Mouse (Mus musculus) urinary bladder, postnatal 25 days (tissue): ENCODE measurements around the gene Olfr65.
A peak's percentile ranks its signal among the peaks of the same experiment; 100 is the strongest.

Experiments used
- DNase-seq: peaks from one replicate; pipeline ENCODE4 v3.0.0; 2022; ENCODE audit warnings: low spot score

Gene Olfr65

DNA sequence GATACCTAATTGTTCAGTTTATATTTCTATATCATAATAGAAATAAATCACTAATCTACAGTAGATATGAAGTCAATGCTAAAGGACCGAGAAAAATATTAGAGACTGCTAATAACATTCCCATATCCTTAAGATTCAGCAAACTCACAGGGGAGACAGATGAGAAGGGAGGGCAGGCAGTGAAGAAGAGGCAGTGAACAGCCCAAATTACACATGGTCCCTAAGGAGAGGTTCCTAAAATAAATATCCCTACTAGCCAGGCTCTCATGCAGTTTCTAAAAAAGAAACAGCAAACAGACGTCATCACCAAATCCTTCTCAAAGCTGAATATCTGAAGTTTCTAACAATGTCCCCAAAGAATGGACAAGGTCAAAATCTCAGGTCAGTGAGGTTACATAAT, at the start of gene Olfr65:
Gene Olfr65 (plus strand): TSS at position 301 of the 400 bp plus-strand sequence.
- DNase-seq: no peak

DNA sequence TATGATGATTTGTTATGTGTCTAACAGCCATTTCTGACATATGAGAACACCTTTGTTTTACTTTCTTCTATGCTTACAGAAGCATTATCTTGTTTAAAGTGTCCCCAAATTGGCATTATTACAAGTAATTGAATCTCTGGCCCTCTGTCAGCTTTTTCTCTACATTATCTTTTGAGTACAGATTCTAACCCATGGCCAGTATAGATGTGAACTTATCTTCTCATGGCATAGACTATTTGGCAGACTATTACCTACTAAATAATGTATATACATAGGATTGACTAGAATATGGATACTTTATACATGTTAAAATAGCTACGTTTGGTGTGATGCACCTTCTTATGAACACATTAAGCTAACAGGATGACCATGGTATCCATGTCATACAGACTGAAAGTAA, 48.6 kb upstream of the Olfr65 start:
- no peak for DNase-seq

DNA sequence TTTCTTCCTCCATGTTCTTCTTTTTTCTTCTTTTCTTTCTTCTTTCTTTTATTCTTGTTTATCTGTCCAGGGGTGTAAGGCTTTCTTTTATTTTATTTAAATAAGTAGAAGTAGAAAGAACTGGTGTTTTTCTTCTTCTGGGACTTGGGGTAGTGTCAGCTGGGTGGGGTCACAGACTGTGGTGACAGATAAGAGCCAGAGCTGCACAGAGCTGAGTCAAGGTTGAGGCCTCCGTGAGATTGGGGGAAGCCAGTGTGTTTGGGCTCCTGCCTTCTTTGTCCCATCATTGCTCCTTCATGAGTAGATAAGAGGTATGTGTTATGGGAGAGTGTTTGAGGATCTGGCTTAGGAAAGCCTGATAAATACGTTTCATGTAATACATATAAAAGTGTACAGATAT, 44.2 kb upstream of the Olfr65 start:
- DNase-seq: no peak

GRCm38 (mm10) chr7:103860855-103861254, 42.4 kb upstream of the Olfr65 start:
- peak; percentile 4 for DNase-seq

- DNase-seq: no peak
These were observed 41.8 kb upstream of the Olfr65 start for GRCm38 (mm10) chr7:103861531-103861930.

DNA sequence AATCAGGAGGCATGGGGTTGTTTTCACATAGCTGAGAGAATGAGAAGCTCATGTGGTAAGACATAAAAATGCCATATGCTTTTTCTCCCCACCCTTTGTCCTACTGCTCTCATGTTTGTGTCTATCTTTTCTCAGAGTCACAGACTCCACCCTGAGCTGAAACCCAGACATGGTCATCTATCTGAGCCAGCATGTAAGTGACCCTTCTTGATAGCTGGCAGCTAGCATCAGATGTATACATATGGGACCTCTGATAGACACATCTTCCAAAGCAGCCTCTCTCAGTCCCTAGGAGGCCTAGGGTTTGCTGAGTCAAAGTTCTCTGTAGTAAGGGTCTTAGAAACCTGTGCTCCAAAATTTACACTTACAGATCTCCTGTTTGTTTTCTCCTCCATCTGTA, 37.6 kb upstream of the Olfr65 start:
- no peak for DNase-seq

DNA sequence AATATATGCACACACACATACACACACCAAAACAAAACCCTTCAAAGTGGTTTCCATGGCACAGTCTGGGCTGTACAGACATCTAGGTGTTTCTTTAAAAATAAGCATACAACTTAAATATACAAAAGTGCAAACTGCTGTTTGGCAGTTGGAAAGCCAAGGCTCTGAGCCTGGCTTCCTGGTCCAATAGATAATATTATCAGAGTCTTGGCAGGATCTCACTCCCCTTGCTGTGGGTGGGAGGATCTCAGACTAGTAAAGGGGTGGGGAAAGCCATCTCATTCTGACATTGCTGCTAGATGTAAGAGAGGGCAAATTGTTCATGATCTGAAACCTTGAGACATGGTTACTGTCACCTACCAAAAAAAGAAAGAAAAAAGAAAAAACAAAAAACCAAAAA, 32.6 kb upstream of the Olfr65 start:
- DNase-seq: no peak

- no peak for DNase-seq
These were observed 30.2 kb upstream of the Olfr65 start for GRCm38 (mm10) chr7:103873064-103873463.

- DNase-seq: no peak
These were observed 28.8 kb upstream of the Olfr65 start for GRCm38 (mm10) chr7:103874451-103874850.

DNA sequence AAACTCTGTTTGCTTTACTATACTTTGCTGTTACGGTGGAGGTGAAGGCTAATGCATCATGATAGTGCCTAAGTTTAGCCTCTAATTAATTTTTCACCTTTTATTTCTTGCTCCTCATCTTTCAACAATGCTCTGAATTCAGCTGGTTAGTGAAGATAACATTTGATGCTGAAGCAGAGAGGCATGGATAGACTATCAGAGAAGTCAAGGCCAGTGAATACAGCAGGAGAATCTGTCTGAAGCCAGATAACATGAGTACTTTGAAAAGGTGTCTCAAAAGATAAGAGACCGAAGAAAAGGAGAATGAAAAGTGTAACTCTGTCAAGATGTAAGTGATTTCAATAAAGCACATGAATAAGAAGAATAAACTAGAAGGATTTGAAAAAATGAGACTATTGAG, 26.2 kb upstream of the Olfr65 start:
- DNase-seq: no peak

GRCm38 (mm10) chr7:103886152-103886551, 17.1 kb upstream of the Olfr65 start, which contains the start of gene Olfr66:
Olfr66 (minus strand) TSS chr7:103886252.
- no peak for DNase-seq

DNA sequence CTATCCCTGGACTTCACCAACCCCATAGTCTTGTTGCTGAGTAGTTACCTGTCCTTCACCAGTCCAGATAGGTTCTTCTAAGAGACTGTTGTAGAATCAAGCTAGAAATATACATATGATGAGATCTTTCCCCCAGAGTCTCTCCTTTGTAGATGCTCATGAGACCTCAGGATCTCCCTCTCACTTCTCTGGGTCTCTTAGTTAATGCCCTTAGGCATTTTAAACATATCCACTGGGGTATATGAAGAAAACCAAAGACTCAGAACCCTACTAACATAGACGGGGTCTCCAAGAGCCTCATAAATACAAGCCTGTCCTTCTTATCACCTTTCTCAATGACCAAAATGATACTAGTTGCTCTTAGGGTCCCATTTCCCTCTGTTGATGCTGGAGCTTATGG, 8.9 kb upstream of the Olfr65 start, which contains the start of gene Olfr64:
Gene Olfr64 (minus strand): TSS at position 101 of the 400 bp plus-strand sequence.
- DNase-seq: no peak

DNA sequence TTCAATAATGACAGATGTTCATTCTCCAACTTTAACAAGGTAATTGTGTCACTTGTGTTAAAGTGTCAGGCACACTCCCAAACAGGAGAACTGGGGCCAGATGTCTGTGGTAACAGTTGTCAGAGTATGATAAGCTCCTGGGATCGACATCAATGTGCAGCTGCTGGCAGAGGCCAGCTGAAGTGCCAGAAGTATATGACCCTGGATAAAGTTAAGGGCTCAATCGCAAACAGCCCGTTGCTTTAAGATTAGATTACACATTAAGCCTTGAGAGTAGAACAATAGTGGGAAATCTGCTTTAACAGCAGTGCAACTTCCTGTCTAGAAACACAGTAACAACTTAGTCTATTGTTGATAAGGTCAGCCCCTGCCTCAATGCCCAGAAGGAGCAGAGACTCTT, 6.8 kb downstream of the Olfr65 start:
- DNase-seq: no peak

- DNase-seq: no peak
These were observed 9.8 kb downstream of the Olfr65 start for GRCm38 (mm10) chr7:103912969-103913511.

GRCm38 (mm10) chr7:103915338-103915737, 12.1 kb downstream of the Olfr65 start:
- no peak for DNase-seq

GRCm38 (mm10) chr7:103928525-103928924, 25.2 kb downstream of the Olfr65 start, which contains the start of gene Olfr631:
Olfr631 (plus strand) TSS chr7:103928825.
- no peak for DNase-seq

DNA sequence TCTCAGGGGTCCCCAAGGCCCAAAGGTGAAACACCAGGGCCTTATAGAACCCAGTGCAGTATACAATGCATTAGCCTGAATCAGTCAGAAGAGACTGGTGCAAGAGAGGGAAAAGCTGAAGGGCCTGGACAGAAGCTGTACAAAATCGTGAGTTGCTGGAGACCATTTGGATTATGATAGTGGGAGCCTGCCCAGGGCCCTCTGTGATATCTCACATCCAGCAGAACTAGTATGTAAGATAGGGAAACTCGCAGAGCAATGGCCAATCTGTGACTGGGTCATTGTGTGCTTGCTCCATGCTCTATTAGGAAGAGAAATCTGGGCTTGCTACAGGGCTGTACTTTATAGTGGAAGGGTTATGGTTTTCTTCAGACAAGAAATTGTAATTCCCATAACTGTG, 31.0 kb downstream of the Olfr65 start, which contains the start of gene Olfr632:
Gene Olfr632 (plus strand): TSS at position 84 of the 400 bp plus-strand sequence.
- no peak for DNase-seq

DNA sequence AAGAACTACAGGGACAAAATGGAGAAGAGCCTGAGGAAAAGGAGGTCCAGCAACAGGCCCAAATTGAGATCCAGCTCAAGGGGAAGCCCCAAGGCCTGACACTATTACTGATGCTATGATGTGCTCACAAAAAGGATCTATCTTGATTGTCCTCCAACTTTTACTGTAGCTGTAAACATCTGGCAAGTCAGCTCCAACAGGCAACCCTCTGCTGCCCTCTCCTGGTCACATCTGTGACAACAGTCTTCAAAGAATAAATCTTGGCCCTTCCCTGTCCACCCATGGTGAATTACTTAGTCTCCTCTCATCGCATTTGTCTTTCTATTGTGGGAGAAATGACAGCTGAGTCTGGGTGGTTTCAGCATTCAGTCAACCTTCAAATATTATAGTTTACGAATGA, 39.4 kb downstream of the Olfr65 start:
- peak; percentile 17 for DNase-seq

DNA sequence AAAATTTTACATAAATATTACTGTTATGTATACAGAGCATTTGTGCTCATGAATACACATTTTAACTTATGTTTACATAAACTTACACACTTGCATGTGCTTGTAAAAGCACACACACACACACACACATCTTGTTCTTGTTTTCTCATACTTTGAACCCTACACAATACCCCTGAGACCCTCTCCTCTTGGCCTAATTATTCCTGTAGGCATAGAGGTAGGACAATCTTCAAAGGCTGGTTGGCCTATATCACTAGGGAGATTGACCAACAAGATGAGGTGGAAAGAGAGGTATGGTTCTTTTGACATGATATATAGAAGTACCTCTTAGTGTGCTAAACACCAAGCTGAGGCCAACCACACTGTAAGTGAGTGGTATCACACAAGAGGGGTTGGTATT, 40.9 kb downstream of the Olfr65 start, which contains the start of gene Olfr633:
Gene Olfr633 (plus strand): TSS at position 301 of the 400 bp plus-strand sequence.
- DNase-seq: no peak
